Mouse (Mus musculus): ENCODE data around the gene Cym.

- no peak for TF ChIP-seq CTCF (IDR thresholded peaks at IDR 0.05; ENCODE audit: low read depth)
- no peak for TF ChIP-seq EP300 (optimal IDR thresholded peaks at IDR 0.05)
Observed at GRCm38 (mm10) chr3:107185597-107185996, 35.9 kb downstream of the Cym start.

Data from stomach, postnatal 0 days (tissue).